Mouse (Mus musculus) hindbrain, embryonic 16.5 days (tissue): Measurements from ENCODE around the gene Foxp1. TPM values are rescaled to one million over a fixed set of nuclear protein-coding genes. Genes with fewer than 3 reads are reported as not detected.

Experiments used
- ATAC-seq: fragments of 200-750 bp; cut with Nextera tagmentation; 2 replicates; pipeline ENCODE4 v1.8.0; 2017; ENCODE audit warnings: moderate TSS enrichment, moderate library complexity
- H3K27ac ChIP-seq: fragments of 300-500 bp; sonication (generic); 2 replicates; pipeline ENCODE4 v1.5.1; 2014; ENCODE audit warnings: low read depth, mild to moderate bottlenecking, control low read depth, low read length, moderate library complexity
- H3K27me3 ChIP-seq: fragments of 300-500 bp; sonication (generic); replicated peaks from 2 replicates; pipeline ENCODE4 v1.6.1; 2014; ENCODE audit warnings: low read length; ENCODE audit not compliant: control insufficient read depth, insufficient read depth
- H3K36me3 ChIP-seq: fragments of 300-500 bp; sonication (generic); 2 replicates; pipeline ENCODE4 v1.6.1; 2014; ENCODE audit warnings: mild to moderate bottlenecking, low read length, moderate library complexity, mixed read lengths; ENCODE audit not compliant: control insufficient read depth, insufficient read depth
- H3K4me1 ChIP-seq: fragments of 300-500 bp; sonication (generic); 2 replicates; pipeline ENCODE4 v1.6.1; 2014; ENCODE audit warnings: low read depth, low read length; ENCODE audit not compliant: control insufficient read depth, insufficient read depth
- H3K4me2 ChIP-seq: fragments of 300-500 bp; sonication (generic); 2 replicates; pipeline ENCODE4 v1.6.1; 2014; ENCODE audit warnings: mild to moderate bottlenecking, low read length, control low read depth, moderate library complexity
- H3K4me3 ChIP-seq: fragments of 300-500 bp; sonication (generic); 2 replicates; pipeline ENCODE4 v1.5.1; 2014; ENCODE audit warnings: mild to moderate bottlenecking, low read length, control low read depth, moderate library complexity
- H3K9ac ChIP-seq: fragments of 300-500 bp; sonication (generic); 2 replicates; pipeline ENCODE4 v1.6.1; 2014; ENCODE audit warnings: low read depth, mild to moderate bottlenecking, control low read depth, low read length, moderate library complexity
- H3K9me3 ChIP-seq: fragments of 300-500 bp; sonication (generic); 2 replicates; pipeline ENCODE4 v1.6.1; 2014; ENCODE audit warnings: mild to moderate bottlenecking, low read length, moderate library complexity; ENCODE audit not compliant: control insufficient read depth
- WGBS: fragments of 180-500 bp; shearing (Covaris S2); extraction: QIAGEN DNeasy Blood & Tissue Kit; methylation state at CpG from one replicate; pipeline ENCODE4 v1.1.7; 2014; 5-methylcytosine and 5-hydroxymethylcytosine counted together
- polyA plus RNA-seq: library from polyadenylated mRNA; unstranded; fragments of >200 nt; fragmentation: Nextera tagmentation; extraction: Ambion mirVana; gene quantifications from 2 replicates; pipeline ENCODE4 v1.2.1, GENCODE M21; 2015

The Foxp1 gene
- polyA plus RNA-seq, 1 experiment from 2014 or later: 47.8 TPM

DNA sequence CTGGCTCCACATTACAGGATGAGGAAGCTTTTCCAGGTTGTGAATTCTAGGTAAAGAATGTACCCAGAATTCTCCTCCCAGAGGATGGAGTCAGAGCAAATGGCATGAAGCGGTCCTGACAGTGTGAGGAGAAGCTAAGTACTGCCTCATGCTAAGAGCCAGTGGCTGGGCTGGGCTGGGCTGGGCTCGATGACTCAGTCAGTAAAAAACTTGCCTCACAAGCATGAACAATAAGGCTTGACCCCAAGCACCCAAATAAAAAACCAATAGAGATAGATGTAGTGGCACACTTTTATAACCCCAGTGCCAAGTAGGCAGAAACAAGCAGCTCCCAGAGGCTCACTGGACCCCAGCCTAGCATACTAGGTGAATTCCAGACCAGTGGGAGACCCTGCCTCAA is 304.7 kb downstream of the Foxp1 start:
- 64% methylated on average over 2 of the region's 2 CpGs for WGBS
- Histone ChIP-seq H3K4me3 (no peak overlapping the region), H3K36me3 (no peaks in the 10 kb centered on the region), H3K9me3 (no peaks in the 10 kb centered on the region), H3K4me1 (no peaks in the 10 kb centered on the region), H3K27ac (no peak overlapping the region), H3K4me2 (no peak overlapping the region), H3K27me3 (no peaks in the 10 kb centered on the region), H3K9ac (no peak overlapping the region)
- ATAC-seq: no peak

DNA sequence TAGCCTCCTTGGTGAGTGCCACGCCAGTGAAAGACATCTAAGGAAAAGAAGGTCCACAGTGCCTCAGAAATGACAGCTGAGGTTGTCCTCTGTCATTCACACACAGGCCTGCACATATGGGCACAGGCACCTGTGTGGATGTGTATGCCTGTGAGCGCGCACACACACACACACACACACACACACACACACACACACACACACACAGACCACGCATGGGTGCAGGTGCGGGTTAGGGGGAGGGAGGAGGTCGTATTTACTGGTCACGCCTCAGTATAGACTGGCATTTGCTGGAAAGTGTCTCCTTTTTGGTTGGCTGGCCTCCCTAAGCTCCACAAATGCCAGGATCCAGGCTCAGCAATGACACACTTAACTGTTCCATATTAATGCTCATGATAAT is 305.4 kb downstream of the Foxp1 start:
- WGBS: 69% methylated on average over 4 of the region's 7 CpGs
- no peaks in the 10 kb centered on the region for H3K9me3 ChIP-seq
- H3K9ac ChIP-seq: no peak overlapping the region
- ATAC-seq: no peak
- H3K4me1 ChIP-seq: no peaks in the 10 kb centered on the region
- H3K36me3 ChIP-seq: no peaks in the 10 kb centered on the region
- H3K27ac ChIP-seq: no peak overlapping the region
- no peak overlapping the region for H3K4me3 ChIP-seq
- no peak overlapping the region for H3K4me2 ChIP-seq
- no peaks in the 10 kb centered on the region for H3K27me3 ChIP-seq

DNA sequence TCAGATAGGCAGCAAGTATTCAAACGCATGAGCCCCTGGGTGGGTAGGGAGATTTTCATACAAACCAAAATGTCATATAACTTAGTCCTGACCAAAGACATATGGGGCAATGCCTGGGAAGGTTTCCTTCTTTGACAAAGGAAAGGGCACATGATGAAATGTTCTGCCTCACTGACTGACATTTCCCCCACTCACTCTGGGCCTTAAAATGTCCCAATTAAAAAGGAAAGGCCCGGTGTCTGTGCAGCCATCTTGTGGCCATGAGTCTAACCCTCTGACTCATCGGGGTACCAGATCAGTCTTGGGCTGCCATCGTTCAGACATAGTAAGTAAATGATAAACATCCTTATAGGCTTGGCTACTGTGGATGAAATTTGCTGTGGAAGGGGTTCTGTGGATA is 310.1 kb downstream of the Foxp1 start:
- Histone ChIP-seq H3K9ac (no peak overlapping the region), H3K9me3 (no peaks in the 10 kb centered on the region), H3K4me2 (no peak overlapping the region), H3K27me3 (no peaks in the 10 kb centered on the region), H3K27ac (no peak overlapping the region), H3K4me1 (peaks cover 2% of the 10 kb centered on the region), H3K36me3 (no peaks in the 10 kb centered on the region), H3K4me3 (no peak overlapping the region)
- no peak for ATAC-seq
- WGBS: 93% methylated on average over 4 of the region's 4 CpGs

DNA sequence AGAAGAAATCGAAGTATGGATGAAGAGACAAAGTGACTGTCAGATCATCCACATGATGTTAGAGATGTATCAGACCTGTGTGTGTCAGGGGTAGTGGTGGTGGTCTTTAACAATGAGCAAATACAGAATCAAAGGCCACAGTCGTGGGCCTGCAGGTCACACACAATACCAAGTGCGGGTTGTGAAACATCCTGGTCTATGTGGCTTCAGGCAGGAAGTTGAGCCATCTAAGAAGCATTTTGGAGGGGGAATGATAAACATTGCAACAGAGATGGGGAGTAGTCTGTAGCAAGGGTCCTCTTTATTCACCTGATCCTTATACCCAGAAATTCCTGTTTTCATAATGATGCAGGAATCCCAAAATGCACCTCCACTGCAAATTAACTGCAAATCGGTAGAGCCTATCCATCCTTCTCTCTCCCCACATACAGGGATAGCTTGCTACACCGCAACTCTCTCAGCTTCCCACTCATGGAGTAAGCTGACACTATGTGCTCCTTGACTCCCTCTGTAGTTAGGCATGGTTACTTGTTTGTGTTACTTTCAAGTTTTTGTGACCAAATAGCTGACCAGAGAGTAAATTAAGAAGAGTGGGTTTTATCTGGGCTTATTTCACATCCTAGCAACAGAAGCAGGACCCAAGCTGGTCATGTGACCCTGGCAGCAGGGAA is 310.7 kb downstream of the Foxp1 start:
- Histone ChIP-seq H3K9ac (no peak overlapping the region), H3K4me2 (no peak overlapping the region), H3K9me3 (no peaks in the 10 kb centered on the region), H3K4me3 (no peak overlapping the region), H3K4me1 (peaks cover 6% of the 10 kb centered on the region), H3K36me3 (no peaks in the 10 kb centered on the region), H3K27ac (no peak overlapping the region), H3K27me3 (no peaks in the 10 kb centered on the region)
- 90% methylated on average over 5 of the region's 5 CpGs for WGBS
- ATAC-seq: no peak

DNA sequence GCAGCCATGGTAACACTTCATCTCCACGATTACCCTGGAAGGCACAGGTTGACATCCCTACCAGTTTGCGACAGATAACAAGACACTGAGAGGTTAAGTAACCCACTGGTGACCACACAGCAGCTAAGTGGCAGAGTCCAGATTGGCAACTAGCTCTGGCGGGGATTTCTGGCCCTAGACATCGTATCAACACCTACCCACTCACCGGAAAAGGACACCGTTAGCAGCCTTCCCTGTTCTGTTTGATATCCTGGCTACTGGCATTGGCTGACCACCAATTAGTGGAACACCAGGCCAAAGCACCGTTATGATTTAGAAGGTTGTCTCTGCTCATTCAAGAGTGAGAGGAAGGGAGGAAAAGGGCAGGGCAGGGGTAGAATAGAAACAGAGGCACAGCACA is 312.4 kb downstream of the Foxp1 start:
- Histone ChIP-seq H3K36me3 (no peaks in the 10 kb centered on the region), H3K27me3 (no peaks in the 10 kb centered on the region; the same call in 1 of the 2 replicates), H3K27ac (no peak overlapping the region), H3K9me3 (no peaks in the 10 kb centered on the region), H3K4me1 (peaks cover 6% of the 10 kb centered on the region), H3K9ac (no peak overlapping the region), H3K4me2 (no peak overlapping the region), H3K4me3 (no peak overlapping the region)
- ATAC-seq: no peak
- 74% methylated on average over 7 of the region's 7 CpGs for WGBS

DNA sequence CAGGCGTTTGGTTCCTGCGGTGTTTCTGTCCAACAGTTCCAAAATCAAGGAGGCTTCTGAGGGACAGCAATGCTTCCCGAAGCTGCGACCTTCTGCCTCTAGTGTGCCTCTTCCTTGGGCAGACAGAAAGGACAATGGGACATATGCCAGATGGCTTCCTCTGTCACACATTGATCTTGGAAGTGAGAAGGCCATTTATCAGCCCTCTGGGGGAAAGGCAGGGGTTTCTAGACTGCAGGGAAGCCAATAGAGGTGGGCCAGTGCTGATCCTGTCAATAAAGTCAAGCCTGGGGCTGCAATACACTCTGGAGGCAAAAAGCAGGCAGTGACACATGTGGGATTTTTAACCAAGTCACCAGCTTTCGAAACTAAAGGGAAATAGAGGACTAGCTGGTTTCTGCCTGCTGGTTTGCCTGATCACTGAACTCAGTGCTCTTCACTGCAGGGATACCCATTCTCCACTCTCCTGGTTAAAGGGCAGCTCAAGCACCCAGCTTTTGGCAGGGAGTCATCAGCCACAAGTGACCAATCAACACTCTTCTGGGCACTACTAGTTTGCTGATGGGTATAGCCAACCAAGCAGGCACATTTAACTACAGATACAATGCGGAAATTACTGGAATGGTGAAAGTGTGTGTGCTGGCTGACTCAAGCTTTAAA is 315.2 kb downstream of the Foxp1 start:
- 39% methylated on average over 6 of the region's 6 CpGs for WGBS
- Histone ChIP-seq H3K4me2 (no peak overlapping the region), H3K9ac (no peak overlapping the region), H3K4me1 (peaks cover 14% of the 10 kb centered on the region), H3K9me3 (no peaks in the 10 kb centered on the region), H3K27me3 (no peaks in the 10 kb centered on the region; the same call in 1 of the 2 replicates), H3K4me3 (no peak overlapping the region), H3K27ac (no peak overlapping the region), H3K36me3 (no peaks in the 10 kb centered on the region)
- no peak for ATAC-seq

DNA sequence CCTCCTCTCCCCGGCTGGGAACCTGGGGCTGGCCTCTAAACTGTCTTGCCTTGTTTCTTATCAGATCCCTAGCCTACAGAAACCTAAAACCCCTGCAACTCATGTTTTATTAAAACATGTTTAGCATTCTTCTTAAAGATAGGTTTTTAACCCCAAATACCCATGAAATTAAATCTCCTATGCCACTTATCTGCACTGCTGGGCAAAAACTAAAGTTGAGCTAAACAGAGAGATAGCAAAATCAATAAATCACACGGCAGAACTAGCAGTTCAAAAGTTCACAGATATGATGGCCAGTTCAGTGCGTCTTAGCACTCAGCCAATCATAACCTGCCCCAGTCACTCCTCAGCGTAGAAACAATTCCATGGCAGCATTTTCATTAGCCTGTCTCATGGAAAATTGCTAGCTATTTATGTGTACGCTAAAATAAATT is 316.1 kb downstream of the Foxp1 start:
- Histone ChIP-seq H3K4me1 (peaks cover 14% of the 10 kb centered on the region), H3K27ac (no peak overlapping the region), H3K4me3 (no peak overlapping the region), H3K9me3 (no peaks in the 10 kb centered on the region), H3K4me2 (no peak overlapping the region), H3K9ac (no peak overlapping the region), H3K27me3 (peaks cover 2% of the 10 kb centered on the region; the same call in 1 of the 2 replicates), H3K36me3 (no peaks in the 10 kb centered on the region)
- 24% methylated on average over 5 of the region's 5 CpGs for WGBS
- ATAC-seq: no peak

DNA sequence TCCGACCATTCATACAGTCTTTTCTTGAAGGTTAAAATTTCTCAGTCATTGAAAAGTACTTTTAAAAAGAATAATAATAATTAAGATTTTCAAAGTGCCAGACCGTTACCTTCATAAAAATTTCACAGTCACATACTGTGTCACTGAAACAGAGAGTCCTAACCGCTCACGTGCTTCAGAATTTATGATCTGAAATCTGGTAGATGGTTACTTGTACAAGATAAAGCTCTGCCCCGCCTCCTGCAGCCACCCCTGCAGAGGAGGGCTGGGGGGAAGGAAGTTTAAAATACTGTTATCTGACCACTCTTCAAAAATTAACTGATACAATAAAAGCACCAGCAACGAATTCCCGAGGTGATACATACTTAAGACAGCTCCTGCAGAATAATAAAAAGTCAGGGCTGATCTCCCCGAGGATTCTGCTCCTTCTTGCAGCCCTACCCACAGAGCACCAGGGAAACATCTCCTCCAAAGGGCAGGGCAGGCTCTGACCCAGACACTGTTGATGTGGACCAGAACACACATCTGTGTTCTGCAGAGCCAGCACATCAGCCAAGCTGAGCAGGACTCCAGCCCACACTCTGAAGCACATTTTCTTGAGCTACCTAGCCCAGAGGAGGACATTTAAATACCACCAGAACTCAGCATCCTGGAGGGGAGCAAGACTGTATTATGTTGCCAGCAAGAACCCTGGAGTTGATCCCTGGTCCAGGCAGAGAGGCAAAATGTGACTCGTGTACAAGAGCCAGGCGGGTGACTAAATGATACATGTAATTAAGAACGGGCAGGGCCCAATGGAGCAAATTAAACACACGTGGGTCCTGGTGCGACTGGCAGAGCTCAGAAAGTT is 316.7 kb downstream of the Foxp1 start:
- Histone ChIP-seq H3K9me3 (no peaks in the 10 kb centered on the region), H3K4me2 (no peak overlapping the region), H3K36me3 (no peaks in the 10 kb centered on the region), H3K9ac (no peak overlapping the region), H3K4me1 (peaks cover 17% of the 10 kb centered on the region), H3K27me3 (peaks cover 2% of the 10 kb centered on the region; the same call in 1 of the 2 replicates), H3K4me3 (no peak overlapping the region), H3K27ac (no peak overlapping the region)
- 32% methylated on average over 13 of the region's 13 CpGs for WGBS
- ATAC-seq: no peak
